Mouse (Mus musculus): Measurements from ENCODE around the gene Hoxa13. TPM values are rescaled to one million over a fixed set of nuclear protein-coding genes. Genes with fewer than 3 reads are reported as not detected.

The Hoxa13 gene
- polyA plus RNA-seq, 1 experiment from 2014 or later: 11.1 TPM

GRCm38 (mm10) chr6:52211170-52211935 lies 49.3 kb downstream of the Hoxa13 start:
- peaks cover 89% of the 10 kb centered on the region for H3K4me1 ChIP-seq
- H3K27ac ChIP-seq: peak overlapping the region; percentile 99
- H3K4me3 ChIP-seq: peak overlapping the region; percentile 90
- under 1% methylated on average over 37 of the region's 37 CpGs for WGBS
- peaks cover 15% of the 10 kb centered on the region; the same call in 1 of the 2 replicates for H3K36me3 ChIP-seq
- peaks cover 51% of the 10 kb centered on the region for H3K27me3 ChIP-seq (ENCODE audit: low read depth, poor library complexity, severe bottlenecking)
- DNase-seq (ENCODE audit: low spot score): peak; percentile 89
- H3K9me3 ChIP-seq (replicated peaks): no peaks in the 10 kb centered on the region

GRCm38 (mm10) chr6:52209685-52210046 lies 51.0 kb downstream of the Hoxa13 start:
- WGBS: 3% methylated on average over 12 of the region's 12 CpGs
- peaks cover 89% of the 10 kb centered on the region for H3K4me1 ChIP-seq
- peaks cover 28% of the 10 kb centered on the region for H3K36me3 ChIP-seq
- H3K4me3 ChIP-seq: peak overlapping the region; percentile 90
- no peaks in the 10 kb centered on the region for H3K9me3 ChIP-seq (replicated peaks)
- H3K27ac ChIP-seq: peak overlapping the region; percentile 99
- H3K27me3 ChIP-seq (ENCODE audit: low read depth, poor library complexity, severe bottlenecking): peaks cover 44% of the 10 kb centered on the region
- DNase-seq (ENCODE audit: low spot score): peak; percentile 55

GRCm38 (mm10) chr6:52208868-52209684 lies 51.6 kb downstream of the Hoxa13 start:
- 2% methylated on average over 18 of the region's 18 CpGs for WGBS
- Histone ChIP-seq H3K9me3 (replicated peaks) (no peaks in the 10 kb centered on the region), H3K4me1 (peaks cover 89% of the 10 kb centered on the region), H3K36me3 (peaks cover 32% of the 10 kb centered on the region), H3K4me3 (peak overlapping the region; percentile 90), H3K27me3 (ENCODE audit: low read depth, poor library complexity, severe bottlenecking) (peaks cover 39% of the 10 kb centered on the region), H3K27ac (peak overlapping the region; percentile 99)
- DNase-seq (ENCODE audit: low spot score): no peak

GRCm38 (mm10) chr6:52208072-52208867 lies 52.4 kb downstream of the Hoxa13 start, which contains the start of gene Hoxa6:
Gene Hoxa6 (minus strand): TSS chr6:52208722.
- under 1% methylated on average over 47 of the region's 47 CpGs for WGBS
- peak within 1 kb of the TSS; percentile 99 for H3K27ac ChIP-seq
- peak within 1 kb of the TSS; percentile 90 for H3K4me3 ChIP-seq
- H3K36me3 ChIP-seq: peaks cover 40% of the 10 kb centered on the region
- no peaks in the 10 kb centered on the region for H3K9me3 ChIP-seq (replicated peaks)
- peaks cover 91% of the 10 kb centered on the region for H3K4me1 ChIP-seq
- DNase-seq (ENCODE audit: low spot score): peak; percentile 83
- H3K27me3 ChIP-seq (ENCODE audit: low read depth, poor library complexity, severe bottlenecking): peaks cover 44% of the 10 kb centered on the region

MicroRNA genes within 50 kb of the gene (microRNA counts, 519-probe panel; counts per million panel counts)
- 7,516 counts per million, percentile 97 among the panel's probes with 10 or more counts for microRNA mmu-miR-196b

Small RNAs within 50 kb of the gene (microRNA-seq; reads per million reads assigned to microRNA genes)
- gene Mir196b: 56,617 reads per million, percentile 99 among the genes with 10 or more reads in this experiment

Other genes with a start within 250 kb of the Hoxa13 start
- gene Skap2, start 248.3 kb downstream of the Hoxa13 start, polyA plus RNA-seq (2016; fragmentation: Nextera tagmentation; extraction: Ambion mirVana): 16.4 and 19.3 TPM in 2 replicates
- 1.3 and 1.9 TPM in 2 replicates for gene Hoxa1, start 102.6 kb downstream of the Hoxa13 start, polyA plus RNA-seq (2016; fragmentation: Nextera tagmentation; extraction: Ambion mirVana)
- gene Hoxa2, start 96.0 kb downstream of the Hoxa13 start, polyA plus RNA-seq (2016; fragmentation: Nextera tagmentation; extraction: Ambion mirVana): 4.5 and 5.3 TPM in 2 replicates
- 1.1 and 1.3 TPM in 2 replicates for gene 5730596B20Rik, start 83.4 kb downstream of the Hoxa13 start, polyA plus RNA-seq (2016; fragmentation: Nextera tagmentation; extraction: Ambion mirVana)
- 1.6 and 1.8 TPM in 2 replicates for gene Hoxa4, start 69.1 kb downstream of the Hoxa13 start, polyA plus RNA-seq (2016; fragmentation: Nextera tagmentation; extraction: Ambion mirVana)
- gene Hoxa5, start 56.3 kb downstream of the Hoxa13 start, polyA plus RNA-seq (2016; fragmentation: Nextera tagmentation; extraction: Ambion mirVana): 9.8 and 10.4 TPM in 2 replicates
- 3.5 and 4.1 TPM in 2 replicates for gene Hoxa6, start 52.2 kb downstream of the Hoxa13 start, polyA plus RNA-seq (2016; fragmentation: Nextera tagmentation; extraction: Ambion mirVana)
- 7.0 and 7.9 TPM in 2 replicates for gene Hoxa3, start 47.5 kb downstream of the Hoxa13 start, polyA plus RNA-seq (2016; fragmentation: Nextera tagmentation; extraction: Ambion mirVana)
- 0.79 and 1.2 TPM in 2 replicates for gene Gm28308, start 47.5 kb downstream of the Hoxa13 start, polyA plus RNA-seq (2016; fragmentation: Nextera tagmentation; extraction: Ambion mirVana)
- gene Hoxa7, start 39.0 kb downstream of the Hoxa13 start, polyA plus RNA-seq (2016; fragmentation: Nextera tagmentation; extraction: Ambion mirVana): 24.7 and 24.8 TPM in 2 replicates
- gene Hoxa9, start 29.8 kb downstream of the Hoxa13 start, polyA plus RNA-seq (2016; fragmentation: Nextera tagmentation; extraction: Ambion mirVana): 95.7 and 123 TPM in 2 replicates
- gene Hoxa10, start 20.0 kb downstream of the Hoxa13 start, polyA plus RNA-seq (2016; fragmentation: Nextera tagmentation; extraction: Ambion mirVana): 175 and 195 TPM in 2 replicates
- gene Hoxa11, start 15.1 kb downstream of the Hoxa13 start, polyA plus RNA-seq (2016; fragmentation: Nextera tagmentation; extraction: Ambion mirVana): 71.6 and 74.9 TPM in 2 replicates
- gene Evx1, start 52.6 kb upstream of the Hoxa13 start, polyA plus RNA-seq (2016; fragmentation: Nextera tagmentation; extraction: Ambion mirVana): 1.4 and 3.7 TPM in 2 replicates